Mouse (Mus musculus): Measurements from ENCODE around the gene Pmpca.

DNA sequence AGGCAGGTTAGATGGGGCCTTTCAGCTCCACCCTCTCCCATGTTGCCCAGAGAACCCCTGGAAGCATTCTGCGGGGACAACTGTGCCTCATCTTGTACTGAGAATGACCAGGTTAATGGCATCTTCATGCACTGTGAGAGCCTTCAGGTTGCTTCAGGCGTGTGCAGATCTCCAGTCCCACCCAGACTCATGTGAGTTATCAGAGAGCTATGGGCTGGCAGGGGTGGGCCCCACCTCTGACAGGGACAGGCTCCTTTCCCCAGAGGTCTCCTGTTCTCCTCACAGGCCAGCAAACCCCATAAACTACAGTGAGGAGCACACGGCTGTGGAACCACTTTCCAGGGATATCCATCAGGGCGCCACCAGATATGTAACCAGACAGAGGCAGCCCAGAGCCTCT lies 11.9 kb downstream of the Pmpca start:
- TF ChIP-seq POLR2A (IDR thresholded peaks at IDR 0.05; ENCODE audit: control insufficient read depth, low read depth, low read length) (no peak), CTCF (IDR thresholded peaks at IDR 0.05; ENCODE audit: control insufficient read depth, insufficient read depth, insufficient replicate concordance, low read depth, low read length) (no peak)
